12 mouse cellular contexts compared by ENCODE assay signal in genomic region chr5:33854019-33854418, GRCm38 (mm10). TPM values are rescaled to one million over a fixed set of nuclear protein-coding genes. Genes with fewer than 3 reads are reported as not detected.
A peak's percentile ranks its signal among the peaks of the same experiment; 100 is the strongest.
DNase-seq lines count a peak whose midpoint lies in the region; ATAC-seq and TF ChIP-seq lines count a peak whose summit lies in the region.
"Had no signal": no experiment of that assay in that cellular context is flagged by ENCODE, and none has a peak within 500 bp of the region (broad histone marks: within the 10 kb centered on the region; RNA-seq: fewer than 3 reads in every experiment).

No protein-coding gene starts in this region.

- no peak for ATAC-seq in CD4-positive, CD25-positive, alpha-beta regulatory T cell, adult 4 months
- ATAC-seq in intestine, postnatal 0 days = no peak
- no peak for ATAC-seq in intestine, embryonic 16.5 days
- ATAC-seq in stomach, postnatal 0 days (ENCODE audit: low FRiP score, low TSS enrichment) = no peak
- ATAC-seq: activated CD4-positive, CD25-positive, alpha-beta regulatory T cell, adult 4 months had no signal

- no peak overlapping the region for H3K4me2 ChIP-seq in intestine, postnatal 0 days (replicated peaks; ENCODE audit: low read depth)
- no peak overlapping the region for H3K4me2 ChIP-seq in intestine, embryonic 16.5 days (ENCODE audit: low read depth, low read length)
- no peak overlapping the region for H3K4me2 ChIP-seq in stomach, postnatal 0 days (replicated peaks; ENCODE audit: low read depth)
- H3K4me2 ChIP-seq: embryonic facial prominence, embryonic 13.5 days; heart, embryonic 11.5 days had no signal

- peak; percentile 40; the same call in 1 of the 2 replicates for TF ChIP-seq CTCF in intestine, postnatal 0 days (IDR thresholded peaks at IDR 0.05; ENCODE audit: low read depth)
- TF ChIP-seq CTCF in stomach, postnatal 0 days (IDR thresholded peaks at IDR 0.05; ENCODE audit: low read depth) = peak; percentile 39

- DNase-seq in CD4-positive, CD25-positive, alpha-beta regulatory T cell, adult 2 months (ENCODE audit: low read depth, low spot score) = peak; percentile 36
- peak; percentile 20 for DNase-seq in thymus, postnatal 0 days (ENCODE audit: low spot score)
- DNase-seq in thymus, postnatal 36 days = no peak
- no peak for DNase-seq in stomach, postnatal 0 days (ENCODE audit: low spot score)
- no peak for DNase-seq in left cerebral cortex, adult 8-10 months (ENCODE audit: low spot score in 2 of 2)
- DNase-seq: layer of hippocampus, postnatal 36 days had no signal

- H3K36me3 ChIP-seq in intestine, postnatal 0 days (ENCODE audit: control insufficient read depth, insufficient read depth) = peaks cover 30% of the 10 kb centered on the region; the same call in 1 of the 2 replicates
- H3K36me3 ChIP-seq in intestine, embryonic 16.5 days (ENCODE audit: control insufficient read depth, insufficient read depth, low read length) = peaks cover 8% of the 10 kb centered on the region
- peaks cover 16% of the 10 kb centered on the region for H3K36me3 ChIP-seq in stomach, postnatal 0 days (ENCODE audit: control insufficient read depth, insufficient read depth, low read length)

- no peaks in the 10 kb centered on the region for H3K4me1 ChIP-seq in intestine, postnatal 0 days (replicated peaks; ENCODE audit: control insufficient read depth, insufficient read depth, low read length)
- H3K4me1 ChIP-seq in intestine, embryonic 16.5 days (ENCODE audit: control insufficient read depth, insufficient read depth, low read length) = no peaks in the 10 kb centered on the region
- no peaks in the 10 kb centered on the region for H3K4me1 ChIP-seq in stomach, postnatal 0 days (replicated peaks; ENCODE audit: control insufficient read depth, insufficient read depth)
- H3K4me1 ChIP-seq: embryonic facial prominence, embryonic 13.5 days had no signal

- no peak overlapping the region for H3K27ac ChIP-seq in intestine, postnatal 0 days (ENCODE audit: low read depth, low read length)
- no peak overlapping the region for H3K27ac ChIP-seq in intestine, embryonic 16.5 days (ENCODE audit: low read length)
- H3K27ac ChIP-seq in stomach, postnatal 0 days (replicated peaks) = no peak overlapping the region
- H3K27ac ChIP-seq: embryonic facial prominence, embryonic 13.5 days had no signal

- H3K9ac ChIP-seq in intestine, postnatal 0 days (ENCODE audit: low read depth, low read length) = no peak overlapping the region
- H3K9ac ChIP-seq in intestine, embryonic 16.5 days (ENCODE audit: low read depth, low read length) = no peak overlapping the region
- H3K9ac ChIP-seq in stomach, postnatal 0 days (ENCODE audit: low read length) = no peak overlapping the region
- H3K9ac ChIP-seq: embryonic facial prominence, embryonic 13.5 days had no signal

- no peaks in the 10 kb centered on the region for H3K27me3 ChIP-seq in intestine, postnatal 0 days (replicated peaks; ENCODE audit: control insufficient read depth, insufficient read depth, low read length)
- H3K27me3 ChIP-seq in intestine, embryonic 16.5 days (replicated peaks; ENCODE audit: control insufficient read depth, insufficient read depth, low read length) = no peaks in the 10 kb centered on the region
- H3K27me3 ChIP-seq in stomach, postnatal 0 days (ENCODE audit: control insufficient read depth, insufficient read depth, low read length) = no peaks in the 10 kb centered on the region
- H3K27me3 ChIP-seq: embryonic facial prominence, embryonic 13.5 days had no signal

- no peaks in the 10 kb centered on the region for H3K9me3 ChIP-seq in intestine, postnatal 0 days (ENCODE audit: control insufficient read depth)
- H3K9me3 ChIP-seq in intestine, embryonic 16.5 days (ENCODE audit: control insufficient read depth, low read length) = no peaks in the 10 kb centered on the region
- H3K9me3 ChIP-seq in stomach, postnatal 0 days (ENCODE audit: control insufficient read depth, low read length) = no peaks in the 10 kb centered on the region
- H3K9me3 ChIP-seq: embryonic facial prominence, embryonic 13.5 days had no signal

- no peak overlapping the region for H3K4me3 ChIP-seq in intestine, postnatal 0 days (ENCODE audit: low read depth, low read length)
- no peak overlapping the region for H3K4me3 ChIP-seq in intestine, embryonic 16.5 days (ENCODE audit: low read length)
- no peak overlapping the region for H3K4me3 ChIP-seq in stomach, postnatal 0 days (ENCODE audit: low read depth, low read length)
- H3K4me3 ChIP-seq: embryonic facial prominence, embryonic 13.5 days had no signal

- no peak for TF ChIP-seq EP300 in stomach, postnatal 0 days (optimal IDR thresholded peaks at IDR 0.05)

- WGBS in intestine, postnatal 0 days = 86% methylated on average over 2 of the region's 2 CpGs
- WGBS in intestine, embryonic 16.5 days = 79% methylated on average over 2 of the region's 2 CpGs
- WGBS in stomach, postnatal 0 days = 74% methylated on average over 2 of the region's 2 CpGs

RNA-seq across cellular contexts. Expression of gene Nsd2, which starts 33.5 kb away (rescaled TPM):
- polyA plus RNA-seq in CD4-positive, CD25-positive, alpha-beta regulatory T cell, adult 4 months (2017; shearing (Covaris generic)) = 10 to 100 TPM; 12.0 to 13.0 TPM
- polyA plus RNA-seq in intestine, postnatal 0 days (2015; fragmentation: Nextera tagmentation; extraction: Ambion mirVana) = 12.1 and 14.1 TPM in 2 replicates
- 20.5 and 22.5 TPM in 2 replicates for polyA plus RNA-seq in intestine, embryonic 16.5 days (2015; fragmentation: Nextera tagmentation; extraction: Ambion mirVana)
- 46.6 and 51.5 TPM in 2 replicates for polyA plus RNA-seq in thymus, postnatal 0 days (2015; fragmentation: Nextera tagmentation; extraction: Ambion mirVana)
- polyA plus RNA-seq in stomach, postnatal 0 days (2015; fragmentation: Nextera tagmentation; extraction: Ambion mirVana) = 8.5 and 10.3 TPM in 2 replicates
- total RNA-seq in left cerebral cortex, adult 8-10 months (2022) = 100 to 1,000 TPM; 132 to 163 (median 146) TPM

Comparison
In these comparisons a context has a peak if more than half of its experiments do, and no peak if none do; other contexts are left out.
1. DNase-seq: peak in CD4-positive, CD25-positive, alpha-beta regulatory T cell, adult 2 months (single experiment) and thymus, postnatal 0 days (single experiment); none in thymus, postnatal 36 days (0 of 2), stomach, postnatal 0 days (single experiment) and left cerebral cortex, adult 8-10 months (0 of 2).